Mouse (Mus musculus) kidney, adult 9 months (tissue): ENCODE data around the gene Ccdc174.

Experiments used
- DNase-seq: peaks from one replicate; pipeline ENCODE4 v3.0.0; 2022

Gene Ccdc174

GRCm38 (mm10) chr6:91931231-91931630 lies 53.4 kb downstream of the Ccdc174 start:
- no peak for DNase-seq

GRCm38 (mm10) chr6:91938491-91938890 lies 60.6 kb downstream of the Ccdc174 start:
- no peak for DNase-seq

DNA sequence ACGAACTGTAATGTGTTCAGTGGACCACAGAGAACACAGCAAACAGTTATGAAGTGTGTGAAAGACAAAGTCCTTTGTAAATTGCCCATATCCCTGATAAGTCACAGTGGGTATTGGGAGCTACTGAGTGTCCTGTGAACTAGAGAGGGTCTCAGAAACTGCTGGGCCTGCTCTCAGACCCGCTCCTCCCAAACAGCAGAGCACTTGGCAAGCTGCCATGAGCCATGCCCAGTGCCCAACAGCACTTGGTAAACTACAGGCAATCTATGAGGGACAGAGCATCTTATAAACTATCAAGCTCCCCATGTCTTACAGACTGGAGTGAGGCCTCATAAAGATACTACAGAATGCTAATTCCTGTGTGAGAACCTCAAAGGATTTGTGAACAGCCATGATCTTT lies 70.6 kb downstream of the Ccdc174 start:
- DNase-seq = no peak
